Mouse (Mus musculus) brain, embryonic 14.5 days (tissue): Measurements from ENCODE around the gene Plekhg2.

Source experiments
- CTCF ChIP-seq: fragments of 200-500 bp; IDR thresholded peaks from 2 replicates; pipeline ENCODE4 v1.5.1; 2012; ENCODE audit warnings: inconsistent platforms, mild to moderate bottlenecking, moderate library complexity, borderline replicate concordance; ENCODE audit not compliant: insufficient read depth, insufficient read length; ENCODE audit errors: extremely low read depth
- POLR2A ChIP-seq: fragments of 200-500 bp; IDR thresholded peaks from 2 replicates; pipeline ENCODE4 v1.6.1; 2012; ENCODE audit warnings: mild to moderate bottlenecking, inconsistent platforms, borderline replicate concordance; ENCODE audit not compliant: poor library complexity, insufficient read depth, insufficient read length, severe bottlenecking; ENCODE audit errors: extremely low read depth

- peak; percentile 65 for TF ChIP-seq POLR2A
- no peak for TF ChIP-seq CTCF
These were observed 34.0 kb downstream of the Plekhg2 start, which contains the start of gene Supt5 for GRCm38 (mm10) chr7:28338108-28338998.
